8 mouse cellular contexts compared by ENCODE assay signal in the genomic region with DNA sequence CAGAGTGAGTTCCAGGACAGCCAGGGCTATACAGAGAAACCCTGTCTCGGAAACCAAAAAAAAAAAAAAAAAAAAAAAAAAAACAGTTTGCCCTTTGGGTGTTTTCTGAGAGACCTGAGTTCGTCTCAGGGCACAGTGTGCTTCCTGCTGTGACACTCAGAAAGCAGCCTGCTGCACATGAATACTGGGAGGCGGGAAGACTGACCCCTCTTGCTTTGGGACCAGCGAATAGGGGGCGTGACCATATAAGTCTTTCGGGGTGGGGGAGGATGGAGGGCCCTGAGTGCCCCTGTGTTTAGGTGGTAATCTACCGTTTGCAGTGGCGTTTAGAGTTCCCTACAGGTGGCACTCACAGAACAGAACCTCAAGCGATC. TPM values are rescaled to one million over a fixed set of nuclear protein-coding genes. Genes with fewer than 3 reads are reported as not detected.
A peak's percentile ranks its signal among the peaks of the same experiment; 100 is the strongest.
DNase-seq lines count a peak whose midpoint lies in the region; ATAC-seq and TF ChIP-seq lines count a peak whose summit lies in the region.

No protein-coding gene starts in this region.

- H3K9ac ChIP-seq in heart, embryonic 11.5 days (ENCODE audit: low read depth, low read length), result no peak overlapping the region
- peak overlapping the region; percentile 76 for H3K9ac ChIP-seq in forebrain, embryonic 14.5 days (ENCODE audit: low read length)
- H3K9ac ChIP-seq in liver, embryonic 16.5 days (ENCODE audit: low read depth, low read length), result no peak overlapping the region

- no peak for ATAC-seq in heart, embryonic 11.5 days (replicated peaks; ENCODE audit: insufficient number of reproducible peaks, low FRiP score, low TSS enrichment)
- peak; percentile 1; the same call in 1 of the 2 replicates for ATAC-seq in forebrain, embryonic 14.5 days
- ATAC-seq in liver, embryonic 16.5 days (ENCODE audit: low read depth), result no peak
- no peak for ATAC-seq in megakaryocyte-erythroid progenitor cell, adult 5-6 weeks (replicated peaks; ENCODE audit: low FRiP score, low TSS enrichment, poor library complexity, severe bottlenecking)

- H3K4me1 ChIP-seq in heart, embryonic 11.5 days (ENCODE audit: control insufficient read depth, insufficient read depth, low read length), result peaks cover 11% of the 10 kb centered on the region; the same call in 1 of the 2 replicates
- peaks cover 78% of the 10 kb centered on the region for H3K4me1 ChIP-seq in E14TG2a.4 (replicated peaks; ENCODE audit: low read depth, low read length)
- H3K4me1 ChIP-seq in forebrain, embryonic 14.5 days (ENCODE audit: control insufficient read depth, insufficient read depth, low read length), result peaks cover 37% of the 10 kb centered on the region
- no peaks in the 10 kb centered on the region; the same call in none of the 2 replicates for H3K4me1 ChIP-seq in liver, embryonic 16.5 days (ENCODE audit: control insufficient read depth, low read depth, low read length)

- H3K4me2 ChIP-seq in heart, embryonic 11.5 days, result peak overlapping the region; percentile 85
- peak overlapping the region; percentile 75 for H3K4me2 ChIP-seq in forebrain, embryonic 14.5 days (ENCODE audit: low read length)
- peak overlapping the region; percentile 60 for H3K4me2 ChIP-seq in liver, embryonic 16.5 days (ENCODE audit: low read depth, low read length)

- no peak for TF ChIP-seq CTCF in E14TG2a.4 (conservative IDR thresholded peaks at IDR 0.05; ENCODE audit: low read length)

- H3K9me3 ChIP-seq in heart, embryonic 11.5 days (replicated peaks; ENCODE audit: control insufficient read depth, low read length), result no peaks in the 10 kb centered on the region
- no peaks in the 10 kb centered on the region for H3K9me3 ChIP-seq in E14TG2a.4 (ENCODE audit: low read length)
- no peaks in the 10 kb centered on the region for H3K9me3 ChIP-seq in forebrain, embryonic 14.5 days (replicated peaks; ENCODE audit: control insufficient read depth, low read length)
- H3K9me3 ChIP-seq in liver, embryonic 16.5 days (replicated peaks; ENCODE audit: control insufficient read depth, low read length), result no peaks in the 10 kb centered on the region

- WGBS in heart, embryonic 11.5 days (ENCODE audit: insufficient replicate concordance), result 15% methylated on average over 9 of the region's 9 CpGs
- WGBS in forebrain, embryonic 14.5 days, result 2% methylated on average over 8 of the region's 9 CpGs
- 10% methylated on average over 8 of the region's 9 CpGs for WGBS in liver, embryonic 16.5 days (ENCODE audit: insufficient replicate concordance)

- no peak for DNase-seq in heart, adult 9 months (ENCODE audit: low spot score in 2 of 2)
- peak; percentile 16 for DNase-seq in forebrain, embryonic 14.5 days (ENCODE audit: low spot score)
- DNase-seq in gastrocnemius, postnatal 4 days (ENCODE audit: low spot score in 2 of 2), result no peak
- DNase-seq in gastrocnemius, adult 8-10 months (ENCODE audit: low spot score in 2 of 2), result no peak

- H3K27me3 ChIP-seq in heart, embryonic 11.5 days (ENCODE audit: control insufficient read depth, insufficient read depth, low read length), result peaks cover 13% of the 10 kb centered on the region
- H3K27me3 ChIP-seq in E14TG2a.4 (ENCODE audit: insufficient read depth, low read length), result no peaks in the 10 kb centered on the region
- no peaks in the 10 kb centered on the region for H3K27me3 ChIP-seq in forebrain, embryonic 14.5 days (replicated peaks; ENCODE audit: control insufficient read depth, insufficient read depth, low read length)
- peaks cover 51% of the 10 kb centered on the region for H3K27me3 ChIP-seq in liver, embryonic 16.5 days (ENCODE audit: control insufficient read depth, insufficient read depth, low read depth, low read length)

- no peaks in the 10 kb centered on the region for H3K36me3 ChIP-seq in heart, embryonic 11.5 days (ENCODE audit: control insufficient read depth, insufficient read depth, low read length)
- H3K36me3 ChIP-seq in E14TG2a.4 (ENCODE audit: insufficient read depth, low read length), result no peaks in the 10 kb centered on the region
- no peaks in the 10 kb centered on the region for H3K36me3 ChIP-seq in forebrain, embryonic 14.5 days (ENCODE audit: control insufficient read depth, insufficient read depth, low read length)
- no peaks in the 10 kb centered on the region for H3K36me3 ChIP-seq in liver, embryonic 16.5 days (ENCODE audit: control insufficient read depth, insufficient read depth)

- no peak overlapping the region for H3K27ac ChIP-seq in heart, embryonic 11.5 days (ENCODE audit: low read depth, low read length)
- H3K27ac ChIP-seq in forebrain, embryonic 14.5 days (ENCODE audit: low read depth, low read length), result no peak overlapping the region
- no peak overlapping the region for H3K27ac ChIP-seq in liver, embryonic 16.5 days (ENCODE audit: low read length)

- peak overlapping the region; percentile 60 for H3K4me3 ChIP-seq in heart, embryonic 11.5 days (ENCODE audit: low read depth, low read length)
- peak overlapping the region; percentile 83 for H3K4me3 ChIP-seq in E14TG2a.4 (replicated peaks; ENCODE audit: low read length)
- peak overlapping the region; percentile 57 for H3K4me3 ChIP-seq in forebrain, embryonic 14.5 days (ENCODE audit: low read depth, low read length)
- H3K4me3 ChIP-seq in liver, embryonic 16.5 days (ENCODE audit: low read depth, low read length), result no peak overlapping the region; the same call in 1 of the 2 replicates

RNA-seq across cellular contexts. Expression of a gene that starts 0.6 kb away (rescaled TPM):
- polyA plus RNA-seq in heart, embryonic 11.5 days (2014; fragmentation: Nextera tagmentation; extraction: Ambion mirVana), result 8.8 and 11.3 TPM in 2 replicates
- polyA plus RNA-seq in forebrain, embryonic 14.5 days (2014; fragmentation: Nextera tagmentation; extraction: Ambion mirVana), result 85.2 and 130 TPM in 2 replicates
- polyA plus RNA-seq in liver, embryonic 16.5 days (2015; fragmentation: Nextera tagmentation; extraction: Ambion mirVana), result 0.74 and 1.3 TPM in 2 replicates
- total RNA-seq in megakaryocyte-erythroid progenitor cell, adult 5-6 weeks (2014; fragmentation: Nextera tagmentation), result 0.37 and 1.5 TPM in 2 replicates
- 0.23 and 1.3 TPM in 2 replicates for total RNA-seq in megakaryocyte-erythroid progenitor cell, adult 5-6 weeks (2017)
- 10 to 100 TPM; 36.0 to 42.4 TPM for total RNA-seq in gastrocnemius, postnatal 4 days (2021)
- total RNA-seq in gastrocnemius, adult 8-10 months (2022), result 10 to 100 TPM; 12.1 to 19.6 (median 16.5) TPM

Comparison
In these comparisons a context has a peak if more than half of its experiments do, and no peak if none do; other contexts are left out.
1. RNA of a gene that starts 0.6 kb away (total RNA-seq): 36.0 to 42.4 TPM in gastrocnemius, postnatal 4 days and 12.1 to 19.6 TPM in gastrocnemius, adult 8-10 months; 0.23 to 1.5 TPM in megakaryocyte-erythroid progenitor cell, adult 5-6 weeks; every median in the first group is over 4 times any median in the second.
2. Peak in every context shown above with its lines, with median percentiles within 50 percentile points of each other: H3K4me2 ChIP-seq.